Mouse (Mus musculus) stomach, embryonic 15.5 days (tissue): Measurements from ENCODE around the gene Tgds. TPM values are rescaled to one million over a fixed set of nuclear protein-coding genes. Genes with fewer than 3 reads are reported as not detected.
"Not testable (repeated sequence)": the region's sequence is repeated elsewhere in the genome, so short reads cannot be mapped to it uniquely, and the experiment has no call there.

Experiments used
- ATAC-seq: fragments of 200-750 bp; cut with Nextera tagmentation; 2 replicates; pipeline ENCODE4 v1.8.0; 2017; ENCODE audit warnings: low read depth, moderate number of reproducible peaks, moderate TSS enrichment; ENCODE audit not compliant: insufficient read depth, low FRiP score
- H3K27ac ChIP-seq: fragments of 300-500 bp; sonication (generic); 2 replicates; pipeline ENCODE4 v1.5.1; 2015; ENCODE audit warnings: mild to moderate bottlenecking, inconsistent platforms
- H3K27me3 ChIP-seq: fragments of 300-500 bp; sonication (generic); replicated peaks from 2 replicates; pipeline ENCODE4 v1.6.1; 2015; ENCODE audit warnings: inconsistent platforms
- H3K36me3 ChIP-seq: fragments of 300-500 bp; sonication (generic); 2 replicates; pipeline ENCODE4 v1.6.1; 2015; ENCODE audit warnings: inconsistent platforms
- H3K4me1 ChIP-seq: fragments of 300-500 bp; sonication (generic); 2 replicates; pipeline ENCODE4 v1.6.1; 2015; ENCODE audit warnings: inconsistent platforms
- H3K4me2 ChIP-seq: fragments of 300-500 bp; sonication (generic); 2 replicates; pipeline ENCODE4 v1.6.1; 2015; ENCODE audit warnings: mild to moderate bottlenecking, inconsistent platforms
- H3K4me3 ChIP-seq: fragments of 300-500 bp; sonication (generic); replicated peaks from 2 replicates; pipeline ENCODE4 v1.5.1; 2015; ENCODE audit warnings: inconsistent platforms
- H3K9ac ChIP-seq: fragments of 300-500 bp; sonication (generic); 2 replicates; pipeline ENCODE4 v1.6.1; 2015; ENCODE audit warnings: inconsistent platforms
- H3K9me3 ChIP-seq: fragments of 300-500 bp; sonication (generic); 2 replicates; pipeline ENCODE4 v1.6.1; 2016; ENCODE audit warnings: inconsistent platforms
- WGBS: fragments of 180-500 bp; shearing (Covaris S2); methylation state at CpG from one replicate; pipeline ENCODE4 v1.1.7; 2015; 5-methylcytosine and 5-hydroxymethylcytosine counted together
- polyA plus RNA-seq: library from polyadenylated mRNA; unstranded; fragments of >200 nt; fragmentation: Nextera tagmentation; extraction: Ambion mirVana; gene quantifications from 2 replicates; pipeline ENCODE4 v1.2.1, GENCODE M21; 2015

The Tgds gene
- polyA plus RNA-seq, 1 experiment from 2014 or later, result 34.6 TPM

- Histone ChIP-seq H3K36me3 (peaks cover 4% of the 10 kb centered on the region), H3K4me1 (peaks cover 14% of the 10 kb centered on the region), H3K27me3 (no peaks in the 10 kb centered on the region), H3K9me3 (no peaks in the 10 kb centered on the region), H3K4me3 (peak overlapping the region; percentile 78), H3K4me2 (peak overlapping the region; percentile 72), H3K27ac (no peak overlapping the region), H3K9ac (peak overlapping the region; percentile 26; the same call in 1 of the 2 replicates)
- no peak for ATAC-seq
- WGBS, result 77% methylated on average over 7 of the region's 7 CpGs
These were observed 1.1 kb downstream of the Tgds start for GRCm38 (mm10) chr14:118131472-118131871.

DNA sequence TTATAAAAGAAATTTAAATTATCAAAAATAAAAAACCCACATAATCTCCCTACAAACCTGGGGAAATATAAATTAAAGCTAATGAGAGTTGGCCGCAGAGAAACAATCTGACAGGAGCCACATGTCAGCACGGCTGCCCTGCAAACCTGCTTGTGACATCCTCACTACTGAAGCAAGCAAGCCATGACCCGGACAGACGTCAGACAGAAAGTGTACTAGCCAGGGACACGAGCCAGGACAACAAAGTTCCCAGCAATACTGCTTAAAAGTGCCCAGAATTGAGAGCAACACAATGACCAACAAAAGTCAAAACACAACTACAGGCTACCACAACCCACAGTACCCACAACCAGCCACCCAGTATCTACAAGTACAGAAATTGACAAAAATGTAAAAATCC lies 6.3 kb downstream of the Tgds start:
- Histone ChIP-seq H3K9me3 (no peaks in the 10 kb centered on the region), H3K27me3 (no peaks in the 10 kb centered on the region), H3K36me3 (peaks cover 30% of the 10 kb centered on the region), H3K9ac (no peak overlapping the region), H3K4me3 (no peak overlapping the region), H3K4me2 (no peak overlapping the region), H3K27ac (no peak overlapping the region), H3K4me1 (peaks cover 2% of the 10 kb centered on the region; the same call in 1 of the 2 replicates)
- 88% methylated on average over 5 of the region's 5 CpGs for WGBS
- no peak for ATAC-seq

DNA sequence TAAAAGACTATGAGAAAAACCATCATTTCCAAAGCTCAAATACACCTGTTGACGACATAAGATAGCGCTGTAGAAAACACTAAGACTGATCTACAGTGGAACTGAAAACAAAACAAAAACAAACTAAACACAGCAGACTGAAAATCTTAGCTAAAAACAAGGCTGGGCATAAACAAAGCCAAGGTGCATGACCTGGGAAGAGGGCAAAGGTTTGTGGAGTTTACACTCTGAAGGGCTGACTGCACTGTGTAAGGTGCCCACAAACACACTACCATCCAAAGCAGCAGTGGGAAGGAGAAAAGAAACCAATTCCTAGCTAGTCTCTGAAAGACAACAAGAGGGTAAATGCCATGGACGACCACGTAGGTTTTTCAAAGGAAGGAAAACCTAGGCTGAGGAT lies 7.8 kb downstream of the Tgds start:
- Histone ChIP-seq H3K27me3 (no peaks in the 10 kb centered on the region), H3K4me1 (no peaks in the 10 kb centered on the region), H3K36me3 (peaks cover 41% of the 10 kb centered on the region), H3K9ac (no peak overlapping the region), H3K4me3 (no peak overlapping the region), H3K4me2 (no peak overlapping the region), H3K9me3 (no peaks in the 10 kb centered on the region), H3K27ac (no peak overlapping the region)
- no peak for ATAC-seq
- WGBS, result 87% methylated on average over 4 of the region's 4 CpGs

DNA sequence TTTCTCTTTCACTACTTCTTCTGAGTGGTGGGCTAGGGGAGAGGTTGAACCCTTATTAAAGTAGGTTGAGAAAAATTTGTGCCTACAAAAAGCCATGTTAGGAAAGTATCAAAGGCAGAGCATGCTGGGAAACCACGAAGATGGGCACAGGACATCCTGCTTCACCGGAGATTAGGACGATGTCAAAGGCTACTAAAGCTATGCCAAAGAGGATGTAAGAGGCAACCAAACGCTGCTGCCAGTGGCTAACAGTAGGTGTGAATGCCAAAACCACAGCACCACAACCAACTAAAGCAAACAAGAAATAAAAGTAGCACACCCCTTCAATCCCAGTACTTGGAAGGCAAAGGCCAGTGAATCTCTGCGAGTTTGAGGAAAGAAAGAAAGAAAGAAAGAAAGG lies 8.4 kb downstream of the Tgds start:
- H3K4me2 ChIP-seq, result no peak overlapping the region
- H3K27ac ChIP-seq, result no peak overlapping the region
- ATAC-seq, result no peak
- no peak overlapping the region for H3K9ac ChIP-seq
- 67% methylated on average over 5 of the region's 5 CpGs for WGBS
- no peaks in the 10 kb centered on the region for H3K27me3 ChIP-seq
- H3K9me3 ChIP-seq, result no peaks in the 10 kb centered on the region
- no peaks in the 10 kb centered on the region for H3K4me1 ChIP-seq
- no peak overlapping the region for H3K4me3 ChIP-seq
- peaks cover 42% of the 10 kb centered on the region for H3K36me3 ChIP-seq

DNA sequence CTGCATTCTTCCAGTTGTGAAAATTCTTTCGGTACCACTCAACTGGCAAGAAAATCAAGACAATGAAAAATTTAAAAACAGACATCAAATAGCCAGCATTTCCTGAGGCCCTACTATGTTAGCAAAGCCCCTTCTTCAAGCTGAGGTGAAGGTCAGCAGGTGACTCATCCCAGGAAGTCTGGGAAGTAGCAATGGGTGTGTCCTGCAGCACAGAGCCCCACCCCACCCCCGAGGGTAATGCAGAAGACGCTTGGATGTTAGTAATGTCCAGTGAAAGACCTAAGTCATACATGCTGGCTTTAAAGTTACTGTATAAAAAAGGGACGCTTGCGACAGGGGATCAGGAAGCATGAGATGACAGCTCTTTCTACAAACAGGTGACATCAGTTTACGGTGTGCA lies 19.4 kb downstream of the Tgds start:
- Histone ChIP-seq H3K4me2 (no peak overlapping the region), H3K27ac (no peak overlapping the region), H3K36me3 (peaks cover 38% of the 10 kb centered on the region), H3K27me3 (no peaks in the 10 kb centered on the region), H3K9me3 (no peaks in the 10 kb centered on the region), H3K4me3 (no peak overlapping the region), H3K4me1 (no peaks in the 10 kb centered on the region), H3K9ac (no peak overlapping the region)
- WGBS, result 84% methylated on average over 6 of the region's 6 CpGs
- ATAC-seq, result no peak

GRCm38 (mm10) chr14:118107479-118107878 lies 25.1 kb downstream of the Tgds start:
- not testable (repeated sequence) for H3K9ac ChIP-seq, H3K27ac ChIP-seq, H3K4me1 ChIP-seq, H3K4me2 ChIP-seq, H3K27me3 ChIP-seq, H3K4me3 ChIP-seq, ATAC-seq, H3K9me3 ChIP-seq
- H3K36me3 ChIP-seq, result peaks cover 13% of the 10 kb centered on the region
- 94% methylated on average over 2 of the region's 2 CpGs for WGBS

DNA sequence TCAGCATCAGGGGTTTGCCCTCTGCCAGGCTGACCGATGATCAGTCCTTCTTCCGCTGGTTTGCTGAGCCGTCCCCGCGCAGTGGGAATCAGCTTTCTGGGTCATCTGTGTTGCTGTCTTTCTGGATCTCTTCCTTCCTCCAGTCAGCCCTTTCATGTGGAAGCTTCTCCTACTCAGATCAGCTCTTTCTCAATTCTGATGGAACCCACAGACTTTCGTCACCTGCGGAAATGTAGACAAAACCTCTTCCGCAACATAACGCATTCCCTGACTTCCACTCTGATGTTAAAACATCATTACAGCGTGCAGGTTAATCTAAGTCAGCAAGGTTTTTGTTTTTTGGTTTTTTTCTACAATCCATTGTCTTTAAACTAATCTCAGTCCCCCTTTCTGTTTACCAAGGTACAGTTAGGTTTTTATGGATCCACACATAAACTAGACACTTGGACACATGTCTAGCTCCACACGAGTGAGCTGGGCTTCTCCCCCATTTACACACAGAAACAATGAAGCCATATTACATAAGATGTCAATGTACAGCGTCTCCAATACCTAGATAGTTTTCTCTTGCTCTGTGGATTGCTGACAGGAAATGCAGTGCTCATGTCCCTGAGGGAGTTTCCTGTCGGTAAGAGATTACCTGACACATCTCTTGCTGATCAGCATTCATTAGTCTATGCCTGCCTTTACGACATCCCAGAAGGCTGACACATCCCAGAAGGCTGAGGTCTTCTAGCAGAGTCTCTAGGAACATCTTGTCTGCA lies 31.1 kb downstream of the Tgds start:
- no peaks in the 10 kb centered on the region for H3K9me3 ChIP-seq
- H3K27ac ChIP-seq, result no peak overlapping the region
- 81% methylated on average over 14 of the region's 14 CpGs for WGBS
- H3K27me3 ChIP-seq, result no peaks in the 10 kb centered on the region
- no peak overlapping the region for H3K4me3 ChIP-seq
- ATAC-seq, result no peak
- H3K4me2 ChIP-seq, result no peak overlapping the region
- no peak overlapping the region for H3K9ac ChIP-seq
- no peaks in the 10 kb centered on the region for H3K4me1 ChIP-seq
- no peaks in the 10 kb centered on the region for H3K36me3 ChIP-seq

DNA sequence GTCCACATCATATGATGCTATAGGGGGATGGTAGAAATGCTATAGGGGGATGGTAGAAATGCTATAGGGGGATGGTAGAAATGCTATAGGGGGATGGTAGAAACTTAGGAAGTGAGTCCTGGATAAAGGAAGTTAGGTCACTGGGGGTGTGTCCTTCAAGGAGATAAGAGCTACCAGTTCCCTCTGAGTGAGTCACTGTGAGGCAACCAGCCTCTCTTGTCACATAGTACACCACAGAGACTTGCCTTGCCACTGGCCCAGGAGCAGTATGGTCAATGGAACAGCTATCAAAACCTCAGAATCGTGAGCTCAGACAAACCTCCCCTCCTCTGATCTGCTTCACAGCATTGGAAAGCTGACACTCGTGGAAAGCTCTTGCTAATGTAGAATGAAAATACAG lies 34.3 kb downstream of the Tgds start:
- ATAC-seq, result no peak
- 57% methylated on average over 2 of the region's 2 CpGs for WGBS

GRCm38 (mm10) chr14:118089806-118090392 lies 42.7 kb downstream of the Tgds start:
- Histone ChIP-seq H3K4me2 (peak overlapping the region; percentile 73), H3K36me3 (no peaks in the 10 kb centered on the region), H3K4me3 (peak overlapping the region; percentile 76), H3K9me3 (no peaks in the 10 kb centered on the region), H3K27me3 (no peaks in the 10 kb centered on the region), H3K27ac (peak overlapping the region; percentile 88), H3K9ac (peak overlapping the region; percentile 58), H3K4me1 (0 out of 2 replicates have a peak, but pooled peaks cover 6% of the 10 kb centered on the region)
- 2% methylated on average over 18 of the region's 18 CpGs for WGBS
- peak; percentile 38; the same call in 1 of the 2 replicates for ATAC-seq

More for the DNA sequence above, 34.3 kb downstream of the Tgds start:
- no peaks in the 10 kb centered on the region for H3K4me1 ChIP-seq
- no peak overlapping the region for H3K4me2 ChIP-seq
- H3K9me3 ChIP-seq, result no peaks in the 10 kb centered on the region
- H3K4me3 ChIP-seq, result no peak overlapping the region
- no peak overlapping the region for H3K9ac ChIP-seq
- no peaks in the 10 kb centered on the region for H3K27me3 ChIP-seq
- no peak overlapping the region for H3K27ac ChIP-seq
- no peaks in the 10 kb centered on the region for H3K36me3 ChIP-seq

DNA sequence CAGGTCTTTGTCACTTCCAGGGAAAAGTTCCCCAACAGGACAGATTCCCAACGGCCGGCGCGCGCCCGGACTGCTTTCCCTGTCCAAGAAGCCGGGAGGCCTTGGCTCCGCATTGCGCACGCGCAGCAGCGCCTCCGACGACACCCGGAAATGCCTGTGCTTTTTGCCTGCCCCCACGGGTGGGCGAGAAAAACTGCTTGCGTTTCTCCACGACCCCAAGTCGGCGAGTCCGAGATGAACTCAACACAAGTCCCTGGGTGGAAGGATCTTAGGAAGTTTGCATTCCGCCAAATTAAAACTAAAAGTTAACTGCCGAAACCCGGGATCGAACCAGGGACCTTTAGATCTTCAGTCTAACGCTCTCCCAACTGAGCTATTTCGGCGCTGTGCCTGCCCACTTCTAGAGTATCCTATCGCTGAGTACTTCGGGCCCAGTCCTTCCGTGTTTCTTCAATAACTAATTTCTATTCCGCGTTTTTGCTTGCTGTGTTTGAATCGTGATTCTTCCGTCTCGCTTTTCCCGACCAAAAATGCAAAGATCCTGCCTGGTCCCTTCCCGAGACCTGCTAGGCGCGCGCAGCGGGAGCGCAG lies 43.2 kb downstream of the Tgds start:
- H3K4me2 ChIP-seq, result peak overlapping the region; percentile 73
- peak overlapping the region; percentile 76 for H3K4me3 ChIP-seq
- H3K9ac ChIP-seq, result peak overlapping the region; percentile 58
- H3K9me3 ChIP-seq, result no peaks in the 10 kb centered on the region
- ATAC-seq, result peak; percentile 72
- peak overlapping the region; percentile 88 for H3K27ac ChIP-seq
- no peaks in the 10 kb centered on the region for H3K36me3 ChIP-seq
- no peaks in the 10 kb centered on the region for H3K27me3 ChIP-seq
- 0 out of 2 replicates have a peak, but pooled peaks cover 6% of the 10 kb centered on the region for H3K4me1 ChIP-seq
- 0% methylated on average over 44 of the region's 44 CpGs for WGBS

DNA sequence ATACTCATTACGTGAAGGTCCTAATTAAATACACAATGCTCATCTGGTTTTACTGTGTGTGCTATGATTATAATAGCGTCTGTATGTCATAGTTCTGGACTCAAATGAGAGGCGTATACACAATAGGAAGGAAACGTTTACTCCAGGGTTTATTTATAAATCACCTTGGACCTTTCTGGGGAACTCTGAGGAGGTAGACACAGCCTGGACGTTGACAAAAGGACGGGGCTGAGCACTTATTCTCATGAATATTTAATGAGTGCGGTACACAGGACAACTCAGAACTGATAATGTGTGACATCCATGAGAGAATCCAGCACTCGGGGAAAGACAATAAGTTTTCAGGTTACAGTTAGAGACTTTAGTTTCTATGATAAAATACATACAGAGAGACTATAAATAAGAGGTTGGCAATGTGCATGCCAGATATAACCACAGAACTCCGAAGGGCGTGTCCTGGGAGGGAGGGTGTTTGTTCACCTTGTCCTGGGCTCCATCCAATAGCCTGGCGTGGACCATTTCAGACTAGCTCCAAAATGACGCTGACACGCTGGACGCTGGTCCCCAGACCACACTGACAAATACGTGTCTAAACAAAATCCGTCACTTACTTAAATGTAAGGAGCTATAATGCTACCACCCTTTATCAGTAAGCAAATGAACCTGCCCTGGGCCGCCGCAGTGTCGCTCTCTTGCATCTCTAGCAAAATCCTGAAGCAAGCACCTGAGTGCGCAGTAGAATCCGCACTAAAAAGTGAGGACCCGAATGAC lies 43.9 kb downstream of the Tgds start:
- Histone ChIP-seq H3K36me3 (no peaks in the 10 kb centered on the region), H3K4me2 (peak overlapping the region; percentile 73), H3K27ac (peak overlapping the region; percentile 88), H3K9ac (peak overlapping the region; percentile 58; the same call in 1 of the 2 replicates), H3K4me1 (0 out of 2 replicates have a peak, but pooled peaks cover 6% of the 10 kb centered on the region), H3K27me3 (no peaks in the 10 kb centered on the region), H3K4me3 (peak overlapping the region; percentile 76), H3K9me3 (no peaks in the 10 kb centered on the region)
- ATAC-seq, result peak; percentile 36; the same call in 1 of the 2 replicates
- 10% methylated on average over 22 of the region's 22 CpGs for WGBS
